Mouse (Mus musculus) megakaryocyte-erythroid progenitor cell, adult 5-6 weeks (primary cell): ENCODE results near the gene Shc1. TPM values are rescaled to one million over a fixed set of nuclear protein-coding genes. Genes with fewer than 3 reads are reported as not detected.

Experiments used
- ATAC-seq: replicated peaks from 2 replicates; pipeline ENCODE4 v1.8.0; 2016; ENCODE audit warnings: mild to moderate bottlenecking, inconsistent platforms; ENCODE audit not compliant: severe bottlenecking, poor library complexity, low FRiP score, low TSS enrichment
- total RNA-seq, 2 experiments: library from RNA; stranded (forward) in 1 of 2; stranded (reverse) in 1 of 2; fragments of 200-1000, 215-1000 nt in 1 of 2; fragments of >200 nt in 1 of 2; fragmentation: Nextera tagmentation in 1 of 2; gene quantifications; 2 replicates each; pipeline ENCODE4 v1.2.3; 2014 to 2017

The Shc1 gene
- total RNA-seq, 2 experiments from 2014 or later: 68.5 to 95.9 TPM

DNA sequence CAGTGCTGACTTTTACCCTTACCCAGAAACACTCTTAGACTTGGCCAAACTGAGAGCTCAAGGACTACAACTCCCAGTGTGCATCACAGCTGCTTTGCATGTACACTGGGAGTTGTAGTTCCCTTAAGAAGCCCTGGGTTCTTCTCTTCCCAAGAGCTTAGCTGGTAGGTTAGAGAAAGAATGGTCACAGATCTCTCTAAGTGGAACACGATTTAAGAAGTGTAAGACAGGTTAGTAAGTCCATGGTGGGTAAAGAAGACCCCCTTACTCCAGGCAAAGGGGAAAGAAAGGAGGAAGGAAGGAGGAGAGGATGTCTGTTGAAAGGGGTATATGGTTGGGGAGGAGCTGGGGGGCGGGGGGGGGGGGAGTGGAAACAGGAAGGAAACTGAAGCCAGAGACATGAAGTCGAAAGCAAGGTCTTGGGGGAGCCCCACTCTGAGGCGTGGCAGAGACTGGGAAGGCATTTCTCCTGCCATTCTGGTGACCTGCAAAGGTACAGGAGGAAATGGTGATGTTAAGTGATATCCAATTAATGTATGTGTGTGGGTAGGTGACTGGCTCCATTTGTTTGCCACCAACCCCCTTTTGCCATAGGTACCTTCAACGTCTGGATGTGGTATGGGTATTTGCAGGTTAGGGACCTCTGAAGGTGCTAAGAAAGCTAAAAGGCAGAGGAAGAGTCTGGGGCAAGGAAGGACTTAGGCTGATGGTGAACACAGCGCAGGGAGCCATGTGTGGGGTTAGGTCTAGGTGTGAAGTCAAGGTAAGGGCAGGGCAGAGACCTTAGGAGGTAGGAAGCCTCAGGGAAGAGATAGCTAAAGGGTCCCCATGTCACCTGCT is 29.1 kb upstream of the Shc1 start:
- ATAC-seq: no peak

DNA sequence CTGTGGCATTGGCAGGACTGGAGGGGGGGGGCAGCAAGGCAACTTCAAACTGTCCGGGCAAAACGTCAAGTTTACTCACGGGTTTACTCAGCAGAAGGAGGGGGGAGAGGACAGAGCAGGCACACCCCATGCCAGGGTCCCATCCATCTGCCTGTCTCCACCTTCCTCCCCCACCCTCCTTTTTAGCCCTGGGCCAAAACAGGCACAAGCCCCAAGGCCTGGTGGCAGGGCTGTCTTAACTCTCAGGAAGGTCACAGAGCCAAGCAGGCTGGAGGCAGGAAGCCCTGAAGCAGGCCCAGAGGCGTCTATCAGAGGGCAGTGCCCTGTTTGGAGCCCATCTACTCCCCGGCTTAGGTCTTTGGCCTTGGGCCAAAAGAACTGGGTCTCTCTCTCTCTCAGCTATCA is 28.1 kb upstream of the Shc1 start:
- no peak for ATAC-seq

DNA sequence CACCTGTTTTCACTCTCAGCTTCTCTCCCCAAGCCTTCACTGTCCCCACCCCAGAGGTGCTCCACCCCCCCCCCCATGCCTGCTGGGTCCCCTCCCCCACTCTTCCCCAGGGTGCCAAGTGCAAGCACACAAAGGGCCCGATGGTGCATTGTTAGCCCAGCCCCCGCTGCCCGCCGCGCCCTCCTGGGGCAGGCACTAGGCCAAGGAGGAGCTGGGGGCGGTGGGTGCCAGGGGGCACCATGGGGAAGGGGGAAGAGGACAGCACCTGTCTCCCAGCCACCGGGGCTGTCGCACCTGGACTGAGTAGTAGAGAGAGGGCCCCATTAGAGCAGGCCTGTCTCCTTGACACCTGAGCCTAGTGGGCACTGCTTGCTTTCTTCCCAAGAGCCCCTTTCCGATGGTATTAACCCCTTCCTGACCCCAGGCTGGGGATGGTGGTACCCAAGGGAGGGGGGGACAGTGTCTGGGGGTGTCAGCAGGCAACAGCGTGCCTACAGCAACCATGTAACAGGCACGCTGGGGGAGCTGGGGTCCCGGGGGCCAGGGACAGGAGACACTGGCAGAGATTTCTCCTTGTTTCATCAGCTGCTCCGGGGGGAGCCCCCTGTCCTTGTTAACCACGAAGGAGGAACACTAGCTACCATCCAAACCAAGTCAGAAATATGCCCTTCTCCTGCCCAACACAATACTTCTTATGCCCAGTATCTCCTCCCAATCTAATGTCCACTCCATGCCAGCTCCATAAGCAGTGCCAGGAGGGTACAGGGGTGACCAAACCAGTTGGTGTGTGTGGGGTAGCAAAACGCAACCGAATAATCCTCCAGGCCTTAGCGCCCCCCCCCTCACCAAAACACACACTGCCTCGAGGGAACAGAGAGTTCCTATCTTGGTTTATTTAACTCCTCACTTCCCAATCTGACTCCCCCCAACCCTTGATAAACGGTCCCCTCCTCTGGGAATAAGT is 27.3 kb upstream of the Shc1 start:
- ATAC-seq: no peak

DNA sequence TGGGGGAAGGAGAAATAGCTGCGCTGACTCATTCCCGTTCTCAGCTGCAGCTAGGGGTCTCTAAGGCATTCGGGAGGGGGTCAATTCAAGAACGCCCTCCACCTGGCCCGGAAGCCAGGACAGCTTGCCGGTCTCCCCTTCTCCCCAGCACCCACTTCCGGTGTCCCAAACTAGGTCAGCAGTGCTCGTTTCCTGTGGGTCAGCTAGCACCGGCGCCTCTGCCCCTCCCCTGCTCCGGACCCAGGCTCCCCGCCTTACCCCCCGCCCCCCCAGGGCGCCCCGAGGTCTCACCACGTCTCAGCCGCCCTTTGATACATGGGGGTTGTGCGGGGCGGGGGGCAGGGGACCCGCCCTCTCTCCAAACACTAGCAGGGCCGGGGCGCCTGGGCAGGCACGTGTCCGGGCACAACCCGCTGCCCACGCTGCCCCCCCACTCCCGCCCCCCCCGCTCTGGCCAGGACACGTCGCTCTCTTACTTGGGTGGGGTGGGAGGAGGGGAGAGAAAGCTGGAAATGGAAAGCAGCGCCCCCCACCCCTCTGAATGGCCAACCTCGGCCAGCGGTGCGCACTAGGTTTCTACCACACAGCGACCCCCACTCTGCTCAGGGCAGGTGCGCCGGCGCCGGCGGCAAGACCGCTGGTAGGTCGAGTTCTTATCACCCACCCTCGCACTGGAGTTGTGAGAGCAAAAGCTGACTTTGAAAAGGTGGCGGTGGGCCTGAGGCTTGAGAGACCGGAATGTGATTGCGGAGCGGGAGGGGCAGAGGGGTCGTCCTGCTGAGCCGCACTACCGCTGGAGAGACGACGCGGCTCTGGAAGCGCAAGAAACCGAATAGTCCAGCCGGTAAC is 26.4 kb upstream of the Shc1 start:
- ATAC-seq: no peak

DNA sequence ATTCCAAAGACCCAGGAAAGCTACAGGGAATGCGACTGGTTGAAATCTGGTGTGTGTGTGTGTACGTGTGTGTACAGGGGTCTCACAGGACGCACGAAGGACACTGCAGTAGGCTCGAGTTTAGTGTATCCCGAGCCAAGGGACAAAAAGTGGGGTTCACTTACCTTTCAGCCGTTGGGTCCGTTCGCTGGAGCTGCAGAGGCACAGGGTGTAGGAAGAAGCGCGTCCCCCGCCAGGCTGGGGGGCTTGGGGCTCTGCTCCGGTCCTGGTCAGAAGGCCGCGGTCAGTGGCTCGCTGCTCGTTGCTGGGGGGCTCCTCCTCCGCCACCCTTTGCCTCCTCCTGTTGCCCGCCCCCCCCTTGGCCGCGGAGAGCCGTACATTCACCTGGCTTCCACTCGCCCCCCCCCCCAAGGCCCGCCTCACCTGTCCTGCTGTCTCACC is 25.4 kb upstream of the Shc1 start:
- ATAC-seq: no peak

DNA sequence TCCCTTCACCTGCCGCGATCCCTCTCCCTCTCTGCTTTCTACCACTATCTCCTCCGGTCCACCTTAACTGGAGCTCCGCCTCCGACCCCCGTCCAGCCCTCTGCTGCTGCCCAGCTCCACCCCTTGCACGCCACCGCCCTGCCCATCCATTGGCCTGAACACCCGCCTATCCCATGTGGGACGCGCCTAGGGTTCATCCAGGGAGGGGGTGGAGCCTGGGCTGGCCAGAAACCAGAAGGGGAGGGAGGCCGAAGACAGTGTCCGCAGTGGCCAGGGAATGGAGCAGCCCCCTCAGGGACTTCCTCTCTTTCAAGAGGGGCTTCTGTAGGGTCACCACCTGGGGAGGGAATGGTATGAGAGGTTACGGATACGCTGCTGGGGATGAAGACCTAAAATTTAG is 24.6 kb upstream of the Shc1 start:
- peak; percentile 85 for ATAC-seq

DNA sequence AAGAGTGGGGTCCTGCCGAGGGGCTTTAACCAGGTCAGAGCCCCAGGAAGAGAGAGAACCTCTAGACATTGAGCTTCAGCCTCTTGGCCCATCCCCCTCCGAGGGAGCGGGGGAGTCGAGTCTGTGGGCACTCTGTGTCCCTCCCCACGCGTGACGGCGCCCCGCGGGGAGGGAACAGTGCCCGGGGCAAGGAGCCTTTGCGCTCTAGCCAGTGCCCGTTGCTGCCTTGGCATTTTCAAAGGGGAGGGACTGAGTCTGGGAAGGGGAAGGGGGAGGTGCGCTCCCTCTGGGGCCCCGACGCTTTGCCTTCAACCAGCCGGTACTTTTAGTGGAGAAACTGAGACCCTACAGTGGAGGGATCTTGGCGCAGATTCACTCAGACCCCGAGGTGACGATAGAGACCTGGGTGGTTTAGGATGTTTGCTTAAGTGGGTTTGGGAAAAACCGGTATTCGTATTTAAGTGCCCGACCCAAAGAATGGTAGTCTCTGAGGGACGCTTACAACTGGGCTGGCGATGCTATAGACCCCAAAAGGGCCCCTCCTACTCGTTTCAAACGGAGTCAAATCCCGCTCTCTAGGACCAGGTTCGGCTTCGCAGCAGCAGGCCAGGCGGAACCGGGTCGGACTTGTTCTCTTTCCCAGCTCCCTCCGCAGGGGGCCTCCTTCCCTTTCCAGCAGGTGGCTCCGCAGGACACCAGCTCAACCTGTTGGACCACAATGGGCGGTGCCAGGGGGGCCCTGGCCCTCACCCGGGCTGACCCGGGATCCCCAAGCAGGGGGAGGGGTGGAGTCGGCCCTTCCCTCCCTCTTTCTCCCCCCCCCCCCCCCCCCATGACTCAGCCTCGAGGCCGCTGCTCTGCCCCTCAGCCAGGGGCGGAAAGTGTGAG is 24.0 kb upstream of the Shc1 start, which contains the start of gene Zbtb7b:
Gene Zbtb7b, minus strand, starts transcription at position 771 of the 888 bp plus-strand sequence.
- ATAC-seq: peak; percentile 58

DNA sequence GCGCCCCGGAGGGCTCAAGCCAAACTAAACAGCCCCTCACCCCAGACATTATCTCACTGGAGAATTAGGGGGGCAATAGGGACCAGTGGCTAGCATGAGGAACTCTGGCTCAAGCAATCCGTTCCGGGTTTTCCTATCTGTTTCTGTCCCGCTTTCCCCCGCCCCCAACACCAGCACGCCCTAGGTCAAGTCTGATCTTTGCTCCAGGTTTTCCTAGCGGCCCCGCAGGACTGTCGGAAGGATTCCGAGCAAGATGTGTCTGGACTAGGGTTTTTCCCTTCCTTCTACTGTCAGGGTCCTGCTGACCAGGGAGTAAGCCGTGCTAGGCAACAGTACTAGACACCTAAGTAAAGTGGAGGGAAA is 23.4 kb upstream of the Shc1 start:
- 0 out of 2 replicates have a peak, but pooled peaks have one; percentile 16 for ATAC-seq

DNA sequence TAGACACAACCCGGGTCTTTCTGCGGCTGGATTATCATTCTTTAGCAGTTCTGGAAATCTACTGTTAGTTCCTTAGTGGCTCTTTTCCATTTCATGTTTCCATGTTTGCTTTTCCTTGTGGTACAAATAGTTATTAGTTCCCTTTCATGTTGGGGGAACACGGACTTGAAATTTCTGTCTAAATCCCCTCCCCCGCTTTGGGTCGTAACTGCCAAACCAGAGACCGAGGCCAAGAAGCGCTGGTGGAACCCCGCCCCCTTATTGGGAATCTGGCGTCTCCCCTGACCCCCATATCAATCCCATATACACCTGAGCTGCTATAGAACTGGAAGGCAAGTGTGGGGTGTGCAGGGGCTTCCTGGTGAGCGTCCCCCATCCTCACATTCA is 22.8 kb upstream of the Shc1 start:
- ATAC-seq: no peak

DNA sequence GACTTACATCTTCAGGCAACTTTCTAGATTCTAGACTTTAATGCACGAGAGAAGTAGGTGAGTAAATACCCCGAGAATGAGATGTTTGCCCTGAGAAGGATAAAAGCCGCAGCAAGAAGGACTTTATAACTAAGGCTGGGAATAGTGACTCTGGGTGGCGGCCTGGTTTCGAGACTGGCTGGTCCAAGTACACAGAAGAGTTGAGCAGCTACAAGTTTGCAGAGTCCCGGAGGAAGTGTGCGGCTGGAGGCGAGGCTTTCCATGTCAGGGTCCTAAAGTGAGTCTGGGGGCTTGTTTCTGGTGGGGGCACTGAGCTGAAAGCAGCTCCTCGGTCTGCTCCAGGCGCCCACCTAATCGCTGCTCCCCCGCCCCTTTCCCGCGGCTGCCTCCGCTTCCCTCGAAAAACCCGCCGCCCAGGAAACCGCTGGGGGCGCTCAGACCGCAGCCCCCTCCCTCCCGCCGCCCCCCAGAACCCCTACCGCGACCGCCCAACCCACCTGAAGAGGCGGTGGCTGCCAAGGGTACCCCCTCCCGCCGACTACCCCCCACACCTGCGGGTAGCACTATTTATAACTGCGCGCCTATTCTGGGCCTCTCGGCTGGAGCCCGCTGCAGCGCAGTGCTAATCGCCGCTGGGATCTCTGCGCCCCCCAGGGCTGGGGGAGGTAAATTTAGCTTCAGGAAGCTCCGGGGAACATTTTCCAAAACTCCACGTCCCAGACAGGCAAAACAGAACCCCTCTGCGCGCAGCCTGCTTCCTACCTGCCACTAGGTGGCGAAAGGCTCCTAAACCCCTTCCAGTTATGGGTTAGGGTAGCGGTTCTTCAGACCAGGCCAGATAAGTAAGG is 22.2 kb upstream of the Shc1 start:
- ATAC-seq: 0 out of 2 replicates have a peak, but pooled peaks have one; percentile 16

DNA sequence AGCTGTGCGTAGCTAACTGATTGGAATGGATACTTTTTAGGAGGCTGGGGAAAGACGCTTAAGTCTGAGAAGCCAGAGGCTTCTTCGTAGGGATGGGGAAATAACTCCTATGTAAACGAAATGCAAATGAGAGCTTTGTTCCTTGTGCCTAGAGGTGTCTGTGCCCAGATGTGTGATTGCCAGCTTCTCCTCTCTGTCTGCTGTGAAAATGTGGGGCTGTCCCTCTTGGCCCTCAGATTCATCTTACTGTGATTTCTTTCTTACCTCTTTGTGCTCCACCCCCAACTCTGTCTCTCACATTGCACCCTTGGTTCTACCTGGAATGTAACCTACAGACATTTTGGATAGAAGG is 21.6 kb upstream of the Shc1 start:
- ATAC-seq: no peak

DNA sequence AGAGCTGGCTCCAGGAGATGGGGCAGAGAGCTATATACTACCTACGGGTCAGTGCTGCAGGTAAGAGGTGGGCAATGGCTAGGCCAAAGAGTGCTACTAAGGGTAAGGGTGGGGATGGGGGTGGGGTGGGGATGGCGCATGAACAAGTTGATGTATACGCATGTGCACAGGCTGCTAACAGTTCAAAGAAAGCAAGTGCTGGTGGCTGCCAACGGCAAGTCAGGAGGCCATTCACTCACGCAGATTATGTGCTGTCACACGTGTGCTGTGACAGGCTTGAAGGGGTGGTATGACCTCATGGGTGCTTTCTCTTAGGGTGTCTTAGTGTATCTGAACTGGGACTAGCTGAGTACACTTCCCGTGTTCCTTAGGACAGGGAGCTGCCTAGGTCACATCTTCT is 16.9 kb upstream of the Shc1 start:
- no peak for ATAC-seq

DNA sequence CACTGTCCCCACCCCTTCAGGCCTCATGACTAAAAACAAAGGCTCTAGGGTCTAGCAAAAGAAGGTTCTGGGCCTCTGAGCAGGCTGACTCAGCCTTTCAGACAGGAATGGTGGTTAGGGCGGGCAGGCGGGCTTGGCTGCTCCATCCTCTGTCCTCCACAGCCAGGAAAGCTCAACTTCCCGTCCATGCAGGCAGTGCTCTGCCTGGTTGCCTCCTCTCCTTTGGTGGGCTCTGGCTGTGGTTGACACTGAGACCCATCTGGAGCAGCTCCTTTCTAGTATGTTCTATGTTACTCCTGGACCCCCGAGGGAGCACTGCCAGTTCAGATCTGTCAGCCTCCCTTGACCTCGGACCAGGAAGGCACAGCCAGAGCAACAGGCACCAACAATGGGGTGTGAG is 15.6 kb upstream of the Shc1 start, which contains the start of gene Lenep:
Gene Lenep, minus strand, starts transcription at position 101 of the 400 bp plus-strand sequence.
- no peak for ATAC-seq

DNA sequence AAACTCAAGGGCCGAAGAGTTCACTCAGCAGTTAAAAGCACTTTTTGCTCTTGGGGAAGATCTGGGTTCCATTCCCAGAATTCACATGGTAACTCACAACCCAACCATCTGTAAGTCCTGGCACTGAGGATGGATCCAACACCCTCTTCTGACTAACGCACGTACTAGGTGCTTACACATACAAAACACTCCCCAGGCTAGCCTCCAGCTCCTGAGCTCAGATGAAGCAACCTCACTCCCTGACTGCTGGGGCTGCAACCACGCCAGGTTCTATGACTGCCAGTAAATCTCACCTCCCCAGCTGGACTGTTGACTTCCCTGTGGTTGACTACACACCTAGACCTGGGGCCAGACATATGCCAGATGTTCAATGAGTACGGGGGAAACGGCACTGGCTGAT is 11.4 kb upstream of the Shc1 start:
- no peak for ATAC-seq

DNA sequence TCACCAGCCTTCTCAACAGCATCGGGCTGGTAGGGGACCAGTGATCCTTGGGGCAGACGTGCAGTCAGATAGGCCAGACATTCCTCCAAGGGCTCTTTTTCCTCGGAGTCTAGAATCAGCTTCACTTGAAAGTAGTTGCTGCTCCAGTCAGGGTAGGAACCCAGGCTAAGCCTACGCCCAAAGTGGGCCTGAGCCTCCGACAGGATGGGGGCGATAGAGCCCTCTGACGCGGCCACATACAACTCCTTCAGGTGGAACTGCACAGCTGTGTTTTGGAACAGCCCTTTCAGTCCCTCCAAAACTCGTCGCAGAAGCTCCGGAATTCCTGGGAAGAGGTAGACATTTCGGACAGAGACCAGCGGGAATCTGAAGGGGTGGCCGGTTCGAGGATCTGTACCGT is 9.8 kb upstream of the Shc1 start:
- ATAC-seq: no peak

DNA sequence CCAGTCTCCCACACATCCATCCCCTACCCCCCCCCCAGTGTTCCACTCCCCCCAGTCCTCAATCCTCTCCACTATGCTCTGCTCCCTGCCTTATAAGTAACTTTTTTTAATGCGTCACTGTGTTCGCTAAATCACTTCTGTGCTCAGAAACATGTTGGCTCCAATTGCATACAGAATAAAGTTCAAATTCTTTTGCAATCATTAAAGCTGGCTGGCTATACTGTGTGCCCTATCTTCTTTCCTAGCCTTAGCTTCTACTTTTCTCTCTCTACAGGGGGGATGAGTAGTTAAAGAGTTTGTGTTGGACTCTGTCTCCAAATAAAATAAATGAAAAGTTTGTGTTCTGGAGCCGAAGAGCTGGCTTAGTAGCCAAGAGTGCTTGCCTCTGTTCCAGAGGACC is 8.5 kb upstream of the Shc1 start:
- ATAC-seq: no peak

DNA sequence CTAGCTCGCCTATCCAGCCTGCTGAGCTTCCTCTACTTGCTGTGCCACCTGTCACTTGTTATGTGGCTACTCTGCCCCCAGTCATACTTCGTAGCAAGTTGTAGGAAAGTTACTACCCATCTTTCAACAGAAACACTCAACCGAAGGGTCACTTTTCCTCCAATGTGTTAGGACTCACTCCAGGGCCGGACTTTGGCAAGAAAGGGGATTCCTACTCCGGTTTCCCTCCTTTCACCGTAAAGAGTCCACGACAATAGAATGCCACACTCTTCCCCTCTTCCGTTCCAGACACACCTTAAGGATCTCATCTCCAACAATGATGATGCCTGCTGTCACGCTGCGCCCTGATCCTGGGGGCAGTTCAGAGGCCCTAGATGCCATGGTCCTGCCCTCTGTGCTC is 7.4 kb upstream of the Shc1 start:
- ATAC-seq: no peak
